Mouse (Mus musculus) heart, embryonic 11.5 days (tissue): Measurements from ENCODE around the gene Btbd10. TPM values are rescaled to one million over a fixed set of nuclear protein-coding genes. Genes with fewer than 3 reads are reported as not detected.

ENCODE experiments used
- ATAC-seq: fragments of 200-750 bp; cut with Nextera tagmentation; replicated peaks from 2 replicates; pipeline ENCODE4 v1.8.0; 2017; ENCODE audit warnings: moderate library complexity; ENCODE audit not compliant: insufficient number of reproducible peaks, low FRiP score, low TSS enrichment
- H3K27ac ChIP-seq: fragments of 300-500 bp; sonication (generic); 2 replicates; pipeline ENCODE4 v1.5.1; 2014; ENCODE audit warnings: mild to moderate bottlenecking, low read depth, low read length
- H3K27me3 ChIP-seq: fragments of 300-500 bp; sonication (generic); 2 replicates; pipeline ENCODE4 v1.6.1; 2014; ENCODE audit warnings: mild to moderate bottlenecking, low read length, mixed read lengths; ENCODE audit not compliant: control insufficient read depth, insufficient read depth
- H3K36me3 ChIP-seq: fragments of 300-500 bp; sonication (generic); 2 replicates; pipeline ENCODE4 v1.6.1; 2014; ENCODE audit warnings: mild to moderate bottlenecking, low read length, moderate library complexity, mixed read lengths; ENCODE audit not compliant: control insufficient read depth, insufficient read depth
- H3K4me1 ChIP-seq: fragments of 300-500 bp; sonication (generic); 2 replicates; pipeline ENCODE4 v1.6.1; 2014; ENCODE audit warnings: low read length; ENCODE audit not compliant: control insufficient read depth, insufficient read depth
- H3K4me2 ChIP-seq: fragments of 300-500 bp; sonication (generic); 2 replicates; pipeline ENCODE4 v1.6.1; 2014; ENCODE audit warnings: mild to moderate bottlenecking, moderate library complexity
- H3K4me3 ChIP-seq: fragments of 300-500 bp; sonication (generic); 2 replicates; pipeline ENCODE4 v1.5.1; 2014; ENCODE audit warnings: low read depth, low read length
- H3K9ac ChIP-seq: fragments of 300-500 bp; sonication (generic); 2 replicates; pipeline ENCODE4 v1.6.1; 2014; ENCODE audit warnings: mild to moderate bottlenecking, low read depth, low read length, moderate library complexity
- H3K9me3 ChIP-seq: fragments of 300-500 bp; sonication (generic); replicated peaks from 2 replicates; pipeline ENCODE4 v1.6.1; 2016; ENCODE audit warnings: low read length; ENCODE audit not compliant: control insufficient read depth
- WGBS: fragments of 180-500 bp; shearing (Covaris S2); extraction: QIAGEN DNeasy Blood & Tissue Kit; methylation state at CpG from one replicate; pipeline ENCODE4 v1.1.7; 2014; ENCODE audit not compliant: insufficient replicate concordance; 5-methylcytosine and 5-hydroxymethylcytosine counted together
- polyA plus RNA-seq: library from polyadenylated mRNA; unstranded; fragments of >200 nt; fragmentation: Nextera tagmentation; extraction: Ambion mirVana; gene quantifications from 2 replicates; pipeline ENCODE4 v1.2.1, GENCODE M21; 2014

Gene Btbd10
- polyA plus RNA-seq, 1 experiment from 2014 or later = 25.5 TPM

DNA sequence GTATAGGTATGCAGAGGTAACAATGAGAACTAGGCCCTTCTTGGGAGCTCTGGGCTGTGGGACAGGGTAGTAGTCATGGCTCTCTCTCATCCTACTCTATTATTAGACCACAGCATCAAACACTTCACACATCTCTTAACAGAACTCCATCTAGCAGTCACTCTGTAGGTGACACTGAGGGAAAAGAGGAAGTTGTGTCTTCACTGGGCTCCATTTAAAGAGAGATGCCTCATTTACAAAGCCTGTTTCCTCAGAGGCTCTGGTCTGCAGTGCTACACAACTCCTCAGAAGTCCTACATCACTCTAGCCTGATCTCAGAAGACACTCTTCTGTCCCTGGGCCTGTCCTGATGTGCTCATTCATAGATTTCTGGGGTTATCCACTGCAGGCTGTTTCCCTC lies 100.1 kb downstream of the Btbd10 start:
- H3K27me3 ChIP-seq = no peaks in the 10 kb centered on the region
- no peak for ATAC-seq
- no peak overlapping the region for H3K27ac ChIP-seq

DNA sequence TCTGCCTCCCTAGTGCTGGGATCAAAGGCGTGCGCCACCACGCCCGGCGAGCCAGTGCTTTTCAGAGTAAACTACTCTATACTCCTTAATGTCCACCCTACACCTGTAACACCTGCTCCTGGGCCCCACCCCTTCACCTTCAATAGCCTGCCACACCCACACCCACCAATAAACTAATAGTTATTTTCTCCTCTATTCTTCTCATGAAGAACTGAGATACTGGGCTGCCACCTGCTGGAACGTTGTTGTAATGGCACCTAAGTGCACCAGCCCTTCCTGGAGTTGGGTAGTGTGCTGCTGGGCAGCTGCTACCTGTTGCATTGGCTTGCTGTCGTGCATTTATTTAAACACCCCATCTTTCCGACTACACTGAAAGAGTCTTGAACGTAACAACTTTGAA lies 100.9 kb downstream of the Btbd10 start:
- no peaks in the 10 kb centered on the region for H3K36me3 ChIP-seq
- 74% methylated on average over 9 of the region's 9 CpGs for WGBS
- no peak overlapping the region for H3K4me3 ChIP-seq
- H3K27ac ChIP-seq = no peak overlapping the region
- no peak overlapping the region for H3K9ac ChIP-seq
- H3K9me3 ChIP-seq = no peaks in the 10 kb centered on the region
- no peak overlapping the region for H3K4me2 ChIP-seq
- 0 out of 2 replicates have a peak, but pooled peaks cover 3% of the 10 kb centered on the region for H3K4me1 ChIP-seq
- no peak for ATAC-seq
- H3K27me3 ChIP-seq = no peaks in the 10 kb centered on the region

More for the DNA sequence above, 100.1 kb downstream of the Btbd10 start:
- H3K9ac ChIP-seq = no peak overlapping the region
- no peaks in the 10 kb centered on the region for H3K9me3 ChIP-seq
- no peak overlapping the region for H3K4me3 ChIP-seq
- H3K36me3 ChIP-seq = no peaks in the 10 kb centered on the region
- 0 out of 2 replicates have a peak, but pooled peaks cover 6% of the 10 kb centered on the region for H3K4me1 ChIP-seq
- H3K4me2 ChIP-seq = no peak overlapping the region

Other genes starting within 250 kb of the Btbd10 start
- gene Arntl, start 161.9 kb downstream of the Btbd10 start, polyA plus RNA-seq = 7.6 and 7.8 TPM in 2 replicates
- 0.47 TPM in 1 of 2 replicates, not detected in the other for gene Pth, start 19.2 kb upstream of the Btbd10 start, polyA plus RNA-seq
- 52.1 and 65.3 TPM in 2 replicates for gene Far1, start 144.4 kb upstream of the Btbd10 start, polyA plus RNA-seq